Mouse (Mus musculus): ENCODE measurements around the gene Eya3. TPM values are rescaled to one million over a fixed set of nuclear protein-coding genes. Genes with fewer than 3 reads are reported as not detected.
"Not testable (repeated sequence)": the region's sequence is repeated elsewhere in the genome, so short reads cannot be mapped to it uniquely, and the experiment has no call there.

Gene Eya3
- total and polyA plus RNA-seq, 3 experiments: 21.7 to 270 (median 38.2) TPM

DNA sequence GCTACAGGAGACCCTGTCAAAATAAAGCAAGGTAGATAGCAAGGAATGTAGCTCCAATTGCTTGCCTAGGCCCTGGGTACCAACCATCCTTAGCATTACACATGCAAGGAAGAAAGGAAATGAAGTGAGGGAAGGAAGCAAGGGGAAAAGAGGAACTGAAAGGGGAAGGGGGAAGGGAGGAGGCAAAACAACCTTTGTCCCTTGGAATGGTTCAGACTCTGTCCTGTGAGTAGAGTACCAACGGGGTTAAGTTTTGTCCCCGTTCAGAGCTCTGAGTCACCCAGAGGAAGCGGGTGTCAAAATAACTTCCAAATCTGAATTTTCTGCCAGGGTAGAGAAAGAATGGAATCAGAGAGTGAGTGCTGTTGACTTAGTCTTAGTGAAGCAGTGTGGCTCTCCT, 121.5 kb downstream of the Eya3 start:
- Histone ChIP-seq H3K36me3 (ENCODE audit: control insufficient read depth in 1 of 2, insufficient read depth in 2 of 2, low read length in 2 of 2) (no peaks in the 10 kb centered on the region; a peak in 1 of 4 replicates), H3K79me2 (ENCODE audit: control insufficient read depth, insufficient read depth, low read length, poor library complexity) (no peaks in the 10 kb centered on the region), H3K27ac (ENCODE audit: control insufficient read depth, low read depth, low read length) (no peak overlapping the region), H3K9ac (ENCODE audit: control insufficient read depth, low read depth, low read length, poor library complexity, severe bottlenecking) (no peak overlapping the region), H3K9me3 (replicated peaks; ENCODE audit: insufficient read depth, low read length) (no peaks in the 10 kb centered on the region), H3K4me3 (ENCODE audit: control insufficient read depth in 1 of 2, insufficient read depth in 1 of 2, low read depth in 2 of 2, low read length in 2 of 2) (no peak overlapping the region), H3K27me3 (ENCODE audit: control insufficient read depth in 1 of 2, insufficient read depth in 2 of 2, low read length in 2 of 2) (peaks cover 17% of the 10 kb centered on the region in 2 experiments), H3K4me1 (ENCODE audit: control insufficient read depth in 1 of 2, insufficient read depth in 2 of 2, low read length in 2 of 2) (peaks cover 0 to 7% of the 10 kb centered on the region in 2 experiments; a peak in 3 of 4 replicates)
- DNase-seq (ENCODE audit: low read depth, low spot score): no peak
- TF ChIP-seq JUND (IDR thresholded peaks at IDR 0.05; ENCODE audit: low read depth, low read length): no peak
- no peak for TF ChIP-seq UBTF (IDR thresholded peaks at IDR 0.05; ENCODE audit: borderline replicate concordance, insufficient read depth, low read depth, low read length)
- no peak for TF ChIP-seq POLR2A (IDR thresholded peaks at IDR 0.05; ENCODE audit: control insufficient read depth in 1 of 2, insufficient read depth in 1 of 2, low read depth in 1 of 2, low read length in 2 of 2, poor library complexity in 1 of 2)
- no peak for TF ChIP-seq CHD1 (IDR thresholded peaks at IDR 0.05; ENCODE audit: low read depth, low read length)
- TF ChIP-seq NRF1 (IDR thresholded peaks at IDR 0.05; ENCODE audit: insufficient read depth, low read depth, low read length, poor library complexity, severe bottlenecking): no peak
- no peak for TF ChIP-seq TCF12 (IDR thresholded peaks at IDR 0.05; ENCODE audit: low read depth, low read length)
- TF ChIP-seq SMC3 (IDR thresholded peaks at IDR 0.05; ENCODE audit: low read depth, low read length): no peak

DNA sequence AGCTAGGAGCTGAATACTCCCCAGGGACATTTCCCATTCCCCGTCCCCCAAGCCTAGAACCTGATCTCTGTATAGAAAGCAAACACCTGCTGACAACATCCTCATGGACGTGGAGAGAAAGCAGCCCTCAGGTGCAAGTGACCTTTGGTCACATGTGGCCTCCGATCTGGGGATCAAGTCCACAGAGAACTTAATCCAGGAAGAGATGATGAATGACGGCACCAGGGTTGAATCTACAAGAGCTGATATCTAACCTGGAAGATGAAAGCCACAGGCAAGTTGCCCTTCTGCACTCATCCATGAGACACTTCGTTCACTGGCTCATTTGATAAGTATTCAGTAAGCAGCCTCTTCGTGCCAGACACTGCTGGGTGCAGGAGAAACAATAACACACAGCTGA, 123.8 kb downstream of the Eya3 start:
- peaks cover 0 to 1% of the 10 kb centered on the region in 2 experiments; a peak in 2 of 4 replicates for H3K36me3 ChIP-seq (ENCODE audit: control insufficient read depth in 1 of 2, insufficient read depth in 2 of 2, low read length in 2 of 2)
- peaks cover 3 to 4% of the 10 kb centered on the region in 2 experiments for H3K27me3 ChIP-seq (ENCODE audit: control insufficient read depth in 1 of 2, insufficient read depth in 2 of 2, low read length in 2 of 2)
- peaks cover 0 to 4% of the 10 kb centered on the region in 2 experiments; a peak in 1 of 4 replicates for H3K4me1 ChIP-seq (ENCODE audit: control insufficient read depth in 1 of 2, insufficient read depth in 2 of 2, low read length in 2 of 2)
- no peak for TF ChIP-seq HCFC1 (IDR thresholded peaks at IDR 0.05; ENCODE audit: low read depth, low read length)
- TF ChIP-seq CTCF (IDR thresholded peaks at IDR 0.05 in 2 of 3, conservative IDR thresholded peaks at IDR 0.05 in 1 of 3; ENCODE audit: control insufficient read depth in 1 of 3, insufficient read depth in 1 of 3, low read depth in 2 of 3, low read length in 3 of 3, poor library complexity in 1 of 3, severe bottlenecking in 1 of 3): no peak
- TF ChIP-seq POLR2AphosphoS2 (IDR thresholded peaks at IDR 0.05; ENCODE audit: low read length): no peak
- TF ChIP-seq UBTF (IDR thresholded peaks at IDR 0.05; ENCODE audit: borderline replicate concordance, insufficient read depth, low read depth, low read length): no peak
- no peak for TF ChIP-seq CHD1 (IDR thresholded peaks at IDR 0.05; ENCODE audit: low read depth, low read length)
- no peak for TF ChIP-seq SIN3A (IDR thresholded peaks at IDR 0.05; ENCODE audit: low read length)
- TF ChIP-seq CHD2 (IDR thresholded peaks at IDR 0.05; ENCODE audit: low read length): no peak
- TF ChIP-seq GABPA (IDR thresholded peaks at IDR 0.05; ENCODE audit: low read depth, low read length): no peak
- no peak for TF ChIP-seq NELFE (IDR thresholded peaks at IDR 0.05; ENCODE audit: low read depth, low read length)
- no peak for DNase-seq (ENCODE audit: low read depth, low spot score)
- no peak overlapping the region for H3K4me3 ChIP-seq (ENCODE audit: control insufficient read depth in 1 of 2, insufficient read depth in 1 of 2, low read depth in 2 of 2, low read length in 2 of 2)
- H3K9ac ChIP-seq (ENCODE audit: control insufficient read depth, low read depth, low read length, poor library complexity, severe bottlenecking): no peak overlapping the region
- H3K27ac ChIP-seq (ENCODE audit: control insufficient read depth, low read depth, low read length): no peak overlapping the region
- H3K79me2 ChIP-seq (ENCODE audit: control insufficient read depth, insufficient read depth, low read length, poor library complexity): no peaks in the 10 kb centered on the region
- no peaks in the 10 kb centered on the region for H3K9me3 ChIP-seq (replicated peaks; ENCODE audit: insufficient read depth, low read length)

DNA sequence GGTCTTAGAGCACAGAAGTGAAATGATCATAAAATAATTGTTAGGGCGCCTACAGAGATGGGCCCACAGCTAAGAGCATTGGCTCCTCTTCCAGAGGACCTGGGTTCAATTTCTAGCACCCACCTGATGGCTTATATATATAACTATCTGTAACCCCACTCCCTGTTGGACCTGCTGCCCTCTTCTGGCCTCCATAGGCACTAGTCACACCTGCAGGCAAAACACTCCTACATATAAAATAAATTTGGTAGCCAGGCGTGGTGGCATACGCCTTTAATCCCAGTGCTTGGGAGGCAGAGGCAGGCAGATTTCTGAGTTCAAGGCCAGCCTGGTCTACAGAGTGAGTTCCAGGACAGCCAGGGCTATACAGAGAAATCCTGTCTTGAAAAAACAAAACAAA, 124.3 kb downstream of the Eya3 start:
- H3K36me3 ChIP-seq (ENCODE audit: control insufficient read depth in 1 of 2, insufficient read depth in 2 of 2, low read length in 2 of 2); H3K79me2 ChIP-seq (ENCODE audit: control insufficient read depth, insufficient read depth, low read length, poor library complexity); H3K9ac ChIP-seq (ENCODE audit: control insufficient read depth, low read depth, low read length, poor library complexity, severe bottlenecking); H3K4me1 ChIP-seq (ENCODE audit: control insufficient read depth in 1 of 2, insufficient read depth in 2 of 2, low read length in 2 of 2); H3K27me3 ChIP-seq (ENCODE audit: control insufficient read depth in 1 of 2, insufficient read depth in 2 of 2, low read length in 2 of 2); H3K27ac ChIP-seq (ENCODE audit: control insufficient read depth, low read depth, low read length); H3K9me3 ChIP-seq (replicated peaks; ENCODE audit: insufficient read depth, low read length); H3K4me3 ChIP-seq (ENCODE audit: control insufficient read depth in 1 of 2, insufficient read depth in 1 of 2, low read depth in 2 of 2, low read length in 2 of 2); DNase-seq (ENCODE audit: low read depth, low spot score): not testable (repeated sequence)
- TF ChIP-seq SMC3 (IDR thresholded peaks at IDR 0.05; ENCODE audit: low read depth, low read length) (peak; percentile 35), RAD21 (IDR thresholded peaks at IDR 0.05; ENCODE audit: low read depth, low read length) (peak; percentile 11; the same call in 1 of the 2 replicates), CTCF (IDR thresholded peaks at IDR 0.05 in 2 of 3, conservative IDR thresholded peaks at IDR 0.05 in 1 of 3; ENCODE audit: control insufficient read depth in 1 of 3, insufficient read depth in 1 of 3, low read depth in 2 of 3, low read length in 3 of 3, poor library complexity in 1 of 3, severe bottlenecking in 1 of 3) (peak in 2 of 3 experiments; percentile 34 to 49; a peak in 4 of 6 replicates)
